Mouse (Mus musculus): Measurements from ENCODE around the gene Serpina3k. TPM values are rescaled to one million over a fixed set of nuclear protein-coding genes. Genes with fewer than 3 reads are reported as not detected.
"Not testable (repeated sequence)": the region's sequence is repeated elsewhere in the genome, so short reads cannot be mapped to it uniquely, and the experiment has no call there.

Serpina3k gene
- polyA plus RNA-seq, 1 experiment: not detected

GRCm38 (mm10) chr12:104338705-104339104 lies 419 bp downstream of the Serpina3k start:
- Histone ChIP-seq H3K36me3 (ENCODE audit: control insufficient read depth, insufficient read depth, low read length) (no peaks in the 10 kb centered on the region), H3K4me3 (ENCODE audit: insufficient read depth, low read depth, low read length) (no peak overlapping the region), H3K4me1 (ENCODE audit: control insufficient read depth, insufficient read depth, low read length) (no peaks in the 10 kb centered on the region), H3K27ac (ENCODE audit: insufficient read depth, low read depth, low read length) (no peak overlapping the region), H3K27me3 (replicated peaks; ENCODE audit: control insufficient read depth, insufficient read depth, low read length) (no peaks in the 10 kb centered on the region)
- WGBS: 93% methylated on average over 3 of the region's 3 CpGs
- TF ChIP-seq POLR2A (IDR thresholded peaks at IDR 0.05; ENCODE audit: low read depth, low read length): no peak
- DNase-seq: no peak

- not testable (repeated sequence) for H3K36me3 ChIP-seq (ENCODE audit: control insufficient read depth, insufficient read depth, low read length); H3K4me3 ChIP-seq (ENCODE audit: insufficient read depth, low read depth, low read length); DNase-seq; H3K4me1 ChIP-seq (ENCODE audit: control insufficient read depth, insufficient read depth, low read length); H3K27ac ChIP-seq (ENCODE audit: insufficient read depth, low read depth, low read length); H3K27me3 ChIP-seq (replicated peaks; ENCODE audit: control insufficient read depth, insufficient read depth, low read length)
Observed at GRCm38 (mm10) chr12:104342489-104342888, 4.2 kb downstream of the Serpina3k start.

- Histone ChIP-seq H3K4me3 (ENCODE audit: insufficient read depth, low read depth, low read length) (no peak overlapping the region), H3K4me1 (ENCODE audit: control insufficient read depth, insufficient read depth, low read length) (no peaks in the 10 kb centered on the region), H3K36me3 (ENCODE audit: control insufficient read depth, insufficient read depth, low read length) (no peaks in the 10 kb centered on the region), H3K27ac (ENCODE audit: insufficient read depth, low read depth, low read length) (no peak overlapping the region), H3K27me3 (replicated peaks; ENCODE audit: control insufficient read depth, insufficient read depth, low read length) (no peaks in the 10 kb centered on the region; the same call in 1 of the 2 replicates)
- no peak for TF ChIP-seq CTCF (conservative IDR thresholded peaks at IDR 0.05; ENCODE audit: insufficient read depth, insufficient read length, low read depth, low read length)
- no peak for TF ChIP-seq POLR2A (IDR thresholded peaks at IDR 0.05; ENCODE audit: low read depth, low read length)
- DNase-seq: no peak
- WGBS: 90% methylated on average over 2 of the region's 2 CpGs
Observed at GRCm38 (mm10) chr12:104345181-104345580, 6.9 kb downstream of the Serpina3k start.

- no peaks in the 10 kb centered on the region for H3K36me3 ChIP-seq (ENCODE audit: control insufficient read depth, insufficient read depth, low read length)
- TF ChIP-seq POLR2A (IDR thresholded peaks at IDR 0.05; ENCODE audit: low read depth, low read length): no peak
- no peak for TF ChIP-seq CTCF (conservative IDR thresholded peaks at IDR 0.05; ENCODE audit: insufficient read depth, insufficient read length, low read depth, low read length)
- no peaks in the 10 kb centered on the region; the same call in 1 of the 2 replicates for H3K27me3 ChIP-seq (replicated peaks; ENCODE audit: control insufficient read depth, insufficient read depth, low read length)
- no peak overlapping the region for H3K27ac ChIP-seq (ENCODE audit: insufficient read depth, low read depth, low read length)
- no peaks in the 10 kb centered on the region for H3K4me1 ChIP-seq (ENCODE audit: control insufficient read depth, insufficient read depth, low read length)
- DNase-seq: no peak
- H3K4me3 ChIP-seq (ENCODE audit: insufficient read depth, low read depth, low read length): no peak overlapping the region
Observed at GRCm38 (mm10) chr12:104345707-104346106, 7.4 kb downstream of the Serpina3k start.

GRCm38 (mm10) chr12:104347091-104347490 lies 8.8 kb downstream of the Serpina3k start:
- DNase-seq: no peak
- H3K27ac ChIP-seq (ENCODE audit: insufficient read depth, low read depth, low read length): no peak overlapping the region
- H3K4me3 ChIP-seq (ENCODE audit: insufficient read depth, low read depth, low read length): no peak overlapping the region
- no peaks in the 10 kb centered on the region for H3K4me1 ChIP-seq (ENCODE audit: control insufficient read depth, insufficient read depth, low read length)
- TF ChIP-seq POLR2A (IDR thresholded peaks at IDR 0.05; ENCODE audit: low read depth, low read length) (no peak), CTCF (conservative IDR thresholded peaks at IDR 0.05; ENCODE audit: insufficient read depth, insufficient read length, low read depth, low read length) (no peak)
- 87% methylated on average over 2 of the region's 2 CpGs for WGBS
- H3K36me3 ChIP-seq (ENCODE audit: control insufficient read depth, insufficient read depth, low read length): no peaks in the 10 kb centered on the region
- H3K27me3 ChIP-seq (replicated peaks; ENCODE audit: control insufficient read depth, insufficient read depth, low read length): no peaks in the 10 kb centered on the region; the same call in 1 of the 2 replicates

GRCm38 (mm10) chr12:104351812-104352211 lies 13.5 kb downstream of the Serpina3k start:
- not testable (repeated sequence) for H3K36me3 ChIP-seq (ENCODE audit: control insufficient read depth, insufficient read depth, low read length); H3K4me1 ChIP-seq (ENCODE audit: control insufficient read depth, insufficient read depth, low read length); H3K27me3 ChIP-seq (replicated peaks; ENCODE audit: control insufficient read depth, insufficient read depth, low read length); H3K4me3 ChIP-seq (ENCODE audit: insufficient read depth, low read depth, low read length); H3K27ac ChIP-seq (ENCODE audit: insufficient read depth, low read depth, low read length)
- 30% methylated on average over 3 of the region's 3 CpGs for WGBS
- TF ChIP-seq CTCF (conservative IDR thresholded peaks at IDR 0.05; ENCODE audit: insufficient read depth, insufficient read length, low read depth, low read length): peak; percentile 61
- peak; percentile 63 for DNase-seq

GRCm38 (mm10) chr12:104356006-104356405 lies 17.7 kb downstream of the Serpina3k start:
- H3K27ac ChIP-seq (ENCODE audit: insufficient read depth, low read depth, low read length): no peak overlapping the region
- H3K4me1 ChIP-seq (ENCODE audit: control insufficient read depth, insufficient read depth, low read length): no peaks in the 10 kb centered on the region
- no peaks in the 10 kb centered on the region for H3K36me3 ChIP-seq (ENCODE audit: control insufficient read depth, insufficient read depth, low read length)
- no peak for DNase-seq
- TF ChIP-seq POLR2A (IDR thresholded peaks at IDR 0.05; ENCODE audit: low read depth, low read length) (no peak), CTCF (conservative IDR thresholded peaks at IDR 0.05; ENCODE audit: insufficient read depth, insufficient read length, low read depth, low read length) (no peak)
- H3K27me3 ChIP-seq (replicated peaks; ENCODE audit: control insufficient read depth, insufficient read depth, low read length): no peaks in the 10 kb centered on the region
- H3K4me3 ChIP-seq (ENCODE audit: insufficient read depth, low read depth, low read length): no peak overlapping the region
- WGBS: 75% methylated on average over 3 of the region's 3 CpGs

- H3K27me3 ChIP-seq (replicated peaks; ENCODE audit: control insufficient read depth, insufficient read depth, low read length): no peaks in the 10 kb centered on the region
- no peaks in the 10 kb centered on the region for H3K36me3 ChIP-seq (ENCODE audit: control insufficient read depth, insufficient read depth, low read length)
- no peak overlapping the region for H3K27ac ChIP-seq (ENCODE audit: insufficient read depth, low read depth, low read length)
- TF ChIP-seq POLR2A (IDR thresholded peaks at IDR 0.05; ENCODE audit: low read depth, low read length) (no peak), CTCF (conservative IDR thresholded peaks at IDR 0.05; ENCODE audit: insufficient read depth, insufficient read length, low read depth, low read length) (no peak)
- 87% methylated on average over 3 of the region's 3 CpGs for WGBS
- no peak overlapping the region for H3K4me3 ChIP-seq (ENCODE audit: insufficient read depth, low read depth, low read length)
- DNase-seq: no peak
- no peaks in the 10 kb centered on the region for H3K4me1 ChIP-seq (ENCODE audit: control insufficient read depth, insufficient read depth, low read length)
Observed at GRCm38 (mm10) chr12:104369986-104370385, 31.7 kb downstream of the Serpina3k start.

GRCm38 (mm10) chr12:104377179-104377578 lies 38.9 kb downstream of the Serpina3k start:
- not testable (repeated sequence) for DNase-seq; H3K27me3 ChIP-seq (replicated peaks; ENCODE audit: control insufficient read depth, insufficient read depth, low read length); H3K36me3 ChIP-seq (ENCODE audit: control insufficient read depth, insufficient read depth, low read length); H3K4me1 ChIP-seq (ENCODE audit: control insufficient read depth, insufficient read depth, low read length); H3K27ac ChIP-seq (ENCODE audit: insufficient read depth, low read depth, low read length); H3K4me3 ChIP-seq (ENCODE audit: insufficient read depth, low read depth, low read length)
- 81% methylated on average over 5 of the region's 5 CpGs for WGBS

- H3K4me3 ChIP-seq (ENCODE audit: insufficient read depth, low read depth, low read length); H3K4me1 ChIP-seq (ENCODE audit: control insufficient read depth, insufficient read depth, low read length); H3K36me3 ChIP-seq (ENCODE audit: control insufficient read depth, insufficient read depth, low read length); H3K27ac ChIP-seq (ENCODE audit: insufficient read depth, low read depth, low read length); H3K27me3 ChIP-seq (replicated peaks; ENCODE audit: control insufficient read depth, insufficient read depth, low read length): not testable (repeated sequence)
- peak; percentile 56 for DNase-seq
- 44% methylated on average over 2 of the region's 2 CpGs for WGBS
Observed at GRCm38 (mm10) chr12:104378351-104378750, 40.1 kb downstream of the Serpina3k start.

GRCm38 (mm10) chr12:104378815-104379214 lies 40.5 kb downstream of the Serpina3k start:
- not testable (repeated sequence) for H3K36me3 ChIP-seq (ENCODE audit: control insufficient read depth, insufficient read depth, low read length); H3K4me3 ChIP-seq (ENCODE audit: insufficient read depth, low read depth, low read length); H3K4me1 ChIP-seq (ENCODE audit: control insufficient read depth, insufficient read depth, low read length); H3K27ac ChIP-seq (ENCODE audit: insufficient read depth, low read depth, low read length); H3K27me3 ChIP-seq (replicated peaks; ENCODE audit: control insufficient read depth, insufficient read depth, low read length); DNase-seq
- WGBS: 69% methylated on average over 5 of the region's 5 CpGs
